Mouse (Mus musculus): ENCODE measurements around the gene Pitpnc1. TPM values are rescaled to one million over a fixed set of nuclear protein-coding genes. Genes with fewer than 3 reads are reported as not detected.

Gene Pitpnc1
- total and polyA plus RNA-seq, 2 experiments from 2014 or later, result 27.9 to 29.2 TPM

DNA sequence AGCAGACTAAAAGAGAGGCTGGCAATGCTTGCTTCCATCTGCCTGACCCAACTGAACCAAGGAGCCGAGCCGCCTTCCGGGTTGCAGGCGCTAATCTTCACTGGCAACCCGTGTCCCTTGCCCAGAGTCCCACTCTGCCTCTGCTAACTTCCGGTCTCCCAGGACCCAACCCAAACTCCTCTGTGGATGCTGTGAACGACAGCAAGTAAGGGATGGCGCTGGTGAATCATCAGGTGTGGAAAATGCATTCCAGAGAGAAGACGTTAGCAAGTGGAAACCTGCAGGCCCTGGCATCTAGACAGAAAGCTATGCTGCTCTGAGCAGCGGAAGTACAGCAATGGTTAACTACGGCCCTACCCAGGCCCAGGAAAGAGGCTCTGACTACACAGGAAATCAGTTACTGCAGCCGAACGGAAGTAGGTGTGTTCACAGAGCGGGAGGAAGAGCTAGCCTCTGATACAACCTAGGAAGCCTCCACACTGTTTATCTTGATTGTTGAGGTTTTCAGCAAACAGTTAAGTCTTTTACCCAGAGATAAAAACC is 53.4 kb downstream of the Pitpnc1 start:
- DNase-seq (ENCODE audit: low spot score) (no peak), ATAC-seq (ENCODE audit: insufficient read depth, low read depth) (peak; percentile 74)
- Histone ChIP-seq H3K4me3 (ENCODE audit: low read depth, low read length) (no peak overlapping the region), H3K36me3 (replicated peaks; ENCODE audit: control insufficient read depth, insufficient read depth, low read length) (no peaks in the 10 kb centered on the region), H3K4me1 (ENCODE audit: control insufficient read depth, insufficient read depth) (peaks cover 27% of the 10 kb centered on the region), H3K27ac (ENCODE audit: low read depth) (peak overlapping the region; percentile 84), H3K27me3 (ENCODE audit: control insufficient read depth, insufficient read depth, low read length) (no peaks in the 10 kb centered on the region), H3K4me2 (ENCODE audit: low read depth, low read length) (peak overlapping the region; percentile 36), H3K9me3 (replicated peaks; ENCODE audit: control insufficient read depth, low read length) (no peaks in the 10 kb centered on the region), H3K9ac (replicated peaks; ENCODE audit: low read depth, low read length) (no peak overlapping the region)
- TF ChIP-seq CTCF (IDR thresholded peaks at IDR 0.05; ENCODE audit: low read depth) (no peak), EP300 (IDR thresholded peaks at IDR 0.05; ENCODE audit: low read depth) (peak; percentile 74; the same call in 1 of the 2 replicates)
- 59% methylated on average over 14 of the region's 14 CpGs for WGBS

DNA sequence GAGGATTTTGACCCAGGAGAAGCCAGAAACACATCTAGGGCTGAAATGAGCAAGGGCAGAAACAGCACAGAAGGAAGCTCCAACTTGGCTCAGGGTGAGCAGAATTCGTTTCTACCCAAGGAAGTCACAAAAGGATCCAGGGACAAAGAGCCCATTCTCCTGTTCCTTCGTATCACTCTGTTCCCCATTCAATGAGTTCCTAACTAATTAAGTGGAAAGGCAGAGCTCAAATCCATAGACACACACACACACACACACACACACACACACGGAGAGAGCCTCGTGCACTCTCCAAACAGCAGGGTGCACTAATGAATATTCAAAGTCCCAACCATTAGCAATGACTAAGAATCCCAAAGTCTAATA is 54.0 kb downstream of the Pitpnc1 start:
- Histone ChIP-seq H3K27ac (ENCODE audit: low read depth) (peak overlapping the region; percentile 84), H3K4me3 (ENCODE audit: low read depth, low read length) (no peak overlapping the region), H3K9ac (replicated peaks; ENCODE audit: low read depth, low read length) (no peak overlapping the region), H3K27me3 (ENCODE audit: control insufficient read depth, insufficient read depth, low read length) (no peaks in the 10 kb centered on the region), H3K9me3 (replicated peaks; ENCODE audit: control insufficient read depth, low read length) (no peaks in the 10 kb centered on the region), H3K4me1 (ENCODE audit: control insufficient read depth, insufficient read depth) (peaks cover 22% of the 10 kb centered on the region), H3K36me3 (replicated peaks; ENCODE audit: control insufficient read depth, insufficient read depth, low read length) (no peaks in the 10 kb centered on the region), H3K4me2 (ENCODE audit: low read depth, low read length) (no peak overlapping the region; the same call in 1 of the 2 replicates)
- 54% methylated on average over 4 of the region's 4 CpGs for WGBS
- ATAC-seq (ENCODE audit: insufficient read depth, low read depth), result no peak
- DNase-seq (ENCODE audit: low spot score), result no peak
- TF ChIP-seq CTCF (IDR thresholded peaks at IDR 0.05; ENCODE audit: low read depth) (no peak), EP300 (IDR thresholded peaks at IDR 0.05; ENCODE audit: low read depth) (no peak)

DNA sequence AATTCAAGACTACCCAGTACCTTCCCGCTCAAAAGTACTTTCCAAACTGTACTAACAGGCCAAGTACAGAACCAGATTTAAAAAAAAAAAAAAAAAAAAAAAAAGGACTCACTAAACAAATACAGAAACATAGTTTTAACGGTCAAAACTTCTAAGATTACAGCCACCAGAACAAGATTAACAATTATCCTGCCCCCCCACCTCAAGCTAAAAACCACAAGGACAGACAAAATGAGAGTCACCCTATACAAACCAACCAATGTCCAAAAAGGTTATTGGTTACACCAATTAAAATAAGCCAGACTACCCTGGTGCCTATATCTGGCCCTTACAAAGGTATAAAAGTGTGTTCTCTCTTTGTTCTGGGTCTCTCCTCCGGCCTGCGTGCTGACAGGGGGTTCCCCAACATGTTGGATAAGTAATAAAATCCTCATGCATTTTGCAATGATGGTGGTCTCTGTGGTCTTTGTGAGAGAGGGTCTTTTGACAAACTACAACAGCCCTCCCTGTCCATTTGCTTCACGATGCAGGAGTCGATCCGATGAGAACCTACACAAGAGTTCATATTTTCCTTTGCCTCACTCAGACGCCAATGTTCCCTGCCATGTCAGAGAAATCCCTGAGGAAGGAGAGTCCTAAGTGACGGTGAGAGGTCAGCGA is 54.5 kb downstream of the Pitpnc1 start:
- no peak for ATAC-seq (ENCODE audit: insufficient read depth, low read depth)
- H3K4me1 ChIP-seq (ENCODE audit: control insufficient read depth, insufficient read depth), result peaks cover 22% of the 10 kb centered on the region

DNA sequence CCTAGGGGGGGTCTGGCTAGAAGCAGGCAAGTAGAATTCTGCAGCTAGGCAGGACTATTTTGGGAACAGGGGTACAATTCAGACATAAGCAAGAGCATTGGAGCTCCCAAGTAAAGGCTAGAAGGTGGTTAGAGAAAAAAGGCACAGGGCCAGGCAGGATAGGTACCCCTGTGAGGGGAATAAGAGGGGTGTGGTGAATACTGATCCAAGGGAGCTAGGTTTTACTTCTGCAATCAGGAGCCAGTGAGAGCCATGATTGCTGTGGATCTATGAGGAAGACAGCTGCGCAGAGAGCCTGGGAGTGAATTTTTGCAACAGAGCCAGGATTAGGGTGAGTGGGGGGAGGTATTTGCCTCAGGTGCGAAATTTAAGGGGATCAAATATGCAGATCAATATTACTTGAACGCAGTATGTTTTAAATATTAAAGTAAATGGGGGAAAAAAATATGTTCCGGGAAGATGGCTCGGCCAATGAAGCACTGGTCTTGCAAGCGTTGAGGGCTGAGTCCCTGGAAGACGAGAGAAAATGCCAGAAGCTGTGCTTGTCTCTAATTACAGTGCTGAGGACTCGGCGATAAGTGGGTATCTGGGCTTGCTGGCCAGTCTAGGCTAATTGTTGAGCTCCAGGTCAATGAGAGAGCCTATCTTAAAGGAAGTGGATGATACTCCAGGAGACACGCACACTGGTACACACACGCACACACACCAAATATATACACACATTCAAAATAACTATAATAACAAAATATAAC is 55.3 kb downstream of the Pitpnc1 start:
- H3K27ac ChIP-seq (ENCODE audit: low read depth), result peak overlapping the region; percentile 5; the same call in 1 of the 2 replicates

More for the DNA sequence above, 54.5 kb downstream of the Pitpnc1 start:
- Histone ChIP-seq H3K36me3 (replicated peaks; ENCODE audit: control insufficient read depth, insufficient read depth, low read length) (no peaks in the 10 kb centered on the region), H3K9me3 (replicated peaks; ENCODE audit: control insufficient read depth, low read length) (no peaks in the 10 kb centered on the region), H3K9ac (replicated peaks; ENCODE audit: low read depth, low read length) (no peak overlapping the region), H3K4me3 (ENCODE audit: low read depth, low read length) (no peak overlapping the region), H3K27me3 (ENCODE audit: control insufficient read depth, insufficient read depth, low read length) (no peaks in the 10 kb centered on the region), H3K4me2 (ENCODE audit: low read depth, low read length) (no peak overlapping the region), H3K27ac (ENCODE audit: low read depth) (peak overlapping the region; percentile 84)
- TF ChIP-seq EP300 (IDR thresholded peaks at IDR 0.05; ENCODE audit: low read depth), result no peak
- no peak for TF ChIP-seq CTCF (IDR thresholded peaks at IDR 0.05; ENCODE audit: low read depth)
- no peak for DNase-seq (ENCODE audit: low spot score)
- WGBS, result 81% methylated on average over 10 of the region's 10 CpGs

DNA sequence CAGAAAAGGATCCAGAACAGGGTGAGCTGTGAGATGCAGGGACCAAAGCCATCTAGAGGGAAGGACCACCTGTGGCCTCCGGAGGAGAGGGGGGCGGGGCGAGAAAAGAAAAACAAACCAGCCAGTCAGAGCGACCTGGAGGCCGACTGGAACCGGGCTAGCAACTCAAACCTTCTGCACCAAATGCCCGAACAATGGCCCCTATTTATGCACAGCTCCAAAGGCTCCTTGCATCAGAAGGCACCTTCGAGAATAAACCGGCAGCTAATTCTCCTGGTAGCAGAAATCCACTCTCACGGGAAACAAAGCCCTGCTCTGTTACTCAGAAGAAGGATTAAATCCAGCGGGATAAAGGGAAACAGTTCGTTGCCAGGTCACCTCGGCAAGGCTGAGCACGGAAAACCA is 57.2 kb downstream of the Pitpnc1 start:
- Histone ChIP-seq H3K27ac (ENCODE audit: low read depth) (no peak overlapping the region), H3K27me3 (ENCODE audit: control insufficient read depth, insufficient read depth, low read length) (no peaks in the 10 kb centered on the region), H3K9ac (replicated peaks; ENCODE audit: low read depth, low read length) (peak overlapping the region; percentile 38), H3K4me3 (ENCODE audit: low read depth, low read length) (peak overlapping the region; percentile 34), H3K4me1 (ENCODE audit: control insufficient read depth, insufficient read depth) (peaks cover 22% of the 10 kb centered on the region), H3K4me2 (ENCODE audit: low read depth, low read length) (peak overlapping the region; percentile 61), H3K36me3 (replicated peaks; ENCODE audit: control insufficient read depth, insufficient read depth, low read length) (no peaks in the 10 kb centered on the region), H3K9me3 (replicated peaks; ENCODE audit: control insufficient read depth, low read length) (no peaks in the 10 kb centered on the region)
- no peak for DNase-seq (ENCODE audit: low spot score)
- ATAC-seq (ENCODE audit: insufficient read depth, low read depth), result no peak
- 12% methylated on average over 14 of the region's 14 CpGs for WGBS
- TF ChIP-seq EP300 (IDR thresholded peaks at IDR 0.05; ENCODE audit: low read depth), result no peak
- TF ChIP-seq CTCF (IDR thresholded peaks at IDR 0.05; ENCODE audit: low read depth), result no peak

More for the DNA sequence above, 55.3 kb downstream of the Pitpnc1 start:
- Histone ChIP-seq H3K9me3 (replicated peaks; ENCODE audit: control insufficient read depth, low read length) (no peaks in the 10 kb centered on the region), H3K4me1 (ENCODE audit: control insufficient read depth, insufficient read depth) (peaks cover 22% of the 10 kb centered on the region), H3K9ac (replicated peaks; ENCODE audit: low read depth, low read length) (no peak overlapping the region), H3K4me2 (ENCODE audit: low read depth, low read length) (no peak overlapping the region), H3K36me3 (replicated peaks; ENCODE audit: control insufficient read depth, insufficient read depth, low read length) (no peaks in the 10 kb centered on the region), H3K4me3 (ENCODE audit: low read depth, low read length) (no peak overlapping the region), H3K27me3 (ENCODE audit: control insufficient read depth, insufficient read depth, low read length) (no peaks in the 10 kb centered on the region)
- no peak for DNase-seq (ENCODE audit: low spot score)
- 62% methylated on average over 11 of the region's 11 CpGs for WGBS
- no peak for ATAC-seq (ENCODE audit: insufficient read depth, low read depth)
- TF ChIP-seq CTCF (IDR thresholded peaks at IDR 0.05; ENCODE audit: low read depth) (no peak), EP300 (IDR thresholded peaks at IDR 0.05; ENCODE audit: low read depth) (no peak)
